Comparison of ENCODE assay signal across 9 mouse cellular contexts in the genomic region with DNA sequence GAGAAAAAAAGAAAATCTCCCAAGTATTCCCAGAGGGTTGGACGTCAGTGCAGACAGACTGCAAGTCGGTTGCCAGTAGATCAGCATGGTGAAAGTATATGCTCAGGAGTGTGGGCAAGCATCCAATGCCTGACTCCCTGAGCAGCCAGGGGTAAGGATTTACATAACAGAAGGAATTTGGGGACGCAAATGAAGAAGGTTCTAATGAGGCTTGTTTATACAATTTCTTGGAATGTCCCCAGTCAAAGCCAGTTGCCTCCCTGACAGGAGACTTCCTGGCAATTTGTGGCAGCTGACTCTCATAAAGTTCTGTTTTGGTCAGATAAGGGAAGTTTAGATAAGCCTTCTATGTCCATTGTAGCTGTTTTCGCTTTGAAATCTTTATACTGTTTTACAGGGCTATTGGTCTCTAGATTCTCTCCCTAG. TPM values are rescaled to one million over a fixed set of nuclear protein-coding genes. Genes with fewer than 3 reads are reported as not detected.
A peak's percentile ranks its signal among the peaks of the same experiment; 100 is the strongest.
DNase-seq lines count a peak whose midpoint lies in the region; ATAC-seq and TF ChIP-seq lines count a peak whose summit lies in the region.
"Had no signal": no experiment of that assay in that cellular context is flagged by ENCODE, and none has a peak within 500 bp of the region (broad histone marks: within the 10 kb centered on the region; RNA-seq: fewer than 3 reads in every experiment).

No protein-coding gene starts in this region.

- peaks cover 7% of the 10 kb centered on the region for H3K4me1 ChIP-seq in intestine, postnatal 0 days (replicated peaks; ENCODE audit: control insufficient read depth, insufficient read depth, low read length)
- H3K4me1 ChIP-seq in liver, embryonic 11.5 days (replicated peaks; ENCODE audit: control insufficient read depth, insufficient read depth, low read length), result peaks cover 7% of the 10 kb centered on the region

- no peak overlapping the region; the same call in 1 of the 2 replicates for H3K4me2 ChIP-seq in intestine, postnatal 0 days (replicated peaks; ENCODE audit: low read depth)
- peak overlapping the region; percentile 25 for H3K4me2 ChIP-seq in myocyte (ENCODE audit: low read depth)
- H3K4me2 ChIP-seq in liver, embryonic 11.5 days, result no peak overlapping the region

- no peak for TF ChIP-seq CTCF in intestine, postnatal 0 days (IDR thresholded peaks at IDR 0.05; ENCODE audit: low read depth)

- TF ChIP-seq POLR2A in myocyte (IDR thresholded peaks at IDR 0.05; ENCODE audit: insufficient read length, low read depth), result no peak

- H3K4me3 ChIP-seq in intestine, postnatal 0 days (ENCODE audit: low read depth, low read length), result no peak overlapping the region
- no peak overlapping the region for H3K4me3 ChIP-seq in myocyte
- H3K4me3 ChIP-seq in liver, embryonic 11.5 days (ENCODE audit: low read depth, low read length), result no peak overlapping the region

- H3K9ac ChIP-seq in intestine, postnatal 0 days (ENCODE audit: low read depth, low read length), result no peak overlapping the region
- H3K9ac ChIP-seq in liver, embryonic 11.5 days (ENCODE audit: low read depth, low read length), result no peak overlapping the region

- H3K27me3 ChIP-seq in intestine, postnatal 0 days (replicated peaks; ENCODE audit: control insufficient read depth, insufficient read depth, low read length), result no peaks in the 10 kb centered on the region
- H3K27me3 ChIP-seq in myocyte (ENCODE audit: control insufficient read depth, insufficient read depth, insufficient read length), result no peaks in the 10 kb centered on the region
- H3K27me3 ChIP-seq in liver, embryonic 11.5 days (replicated peaks; ENCODE audit: control insufficient read depth, insufficient read depth, low read length), result no peaks in the 10 kb centered on the region

- H3K36me3 ChIP-seq in intestine, postnatal 0 days (ENCODE audit: control insufficient read depth, insufficient read depth), result no peaks in the 10 kb centered on the region
- H3K36me3 ChIP-seq in myocyte (ENCODE audit: control insufficient read depth, insufficient read depth), result no peaks in the 10 kb centered on the region
- H3K36me3 ChIP-seq in liver, embryonic 11.5 days (ENCODE audit: control insufficient read depth, insufficient read depth, low read length), result no peaks in the 10 kb centered on the region

- H3K79me2 ChIP-seq in myocyte (ENCODE audit: control insufficient read depth, insufficient read depth), result no peaks in the 10 kb centered on the region

- H3K27ac ChIP-seq in intestine, postnatal 0 days (ENCODE audit: low read depth, low read length), result peak overlapping the region; percentile 73
- no peak overlapping the region for H3K27ac ChIP-seq in liver, embryonic 11.5 days (ENCODE audit: low read depth, low read length)
- H3K27ac ChIP-seq: macrophage had no signal

- H3ac ChIP-seq in myocyte (ENCODE audit: control insufficient read depth, insufficient read length), result no peak overlapping the region

- 8% methylated on average over 4 of the region's 4 CpGs for WGBS in intestine, postnatal 0 days
- 33% methylated on average over 4 of the region's 4 CpGs for WGBS in liver, embryonic 11.5 days

- DNase-seq in right cerebral cortex, adult 18-20 months, result peak; percentile 7
- DNase-seq in right cerebral cortex, postnatal 25 days, result no peak
- DNase-seq in cerebellum, adult 9-11 months, result peak; percentile 22
- no peak for DNase-seq in liver, embryonic 11.5 days (ENCODE audit: low spot score)
- DNase-seq in urinary bladder, postnatal 25 days (ENCODE audit: low spot score), result no peak
- DNase-seq in gastrocnemius, postnatal 4 days (ENCODE audit: low spot score in 2 of 2), result no peak

- H3K9me3 ChIP-seq in intestine, postnatal 0 days (ENCODE audit: control insufficient read depth), result no peaks in the 10 kb centered on the region
- H3K9me3 ChIP-seq in liver, embryonic 11.5 days (ENCODE audit: control insufficient read depth, low read length), result no peaks in the 10 kb centered on the region

- peak; percentile 56 for ATAC-seq in intestine, postnatal 0 days
- no peak for ATAC-seq in liver, embryonic 11.5 days (replicated peaks; ENCODE audit: low FRiP score)

TF ChIP-seq in myocyte, 11 proteins besides CTCF, POLR2A, EP300 and RAD21:
- TF ChIP-seq CEBPB (IDR thresholded peaks at IDR 0.05; ENCODE audit: insufficient read depth, poor library complexity, severe bottlenecking), result no peak
- TF ChIP-seq USF1 (IDR thresholded peaks at IDR 0.05; ENCODE audit: low read depth), result no peak
- TF ChIP-seq MYOD1 (IDR thresholded peaks at IDR 0.05; ENCODE audit: control insufficient read depth in 1 of 3, insufficient read length in 2 of 3, low read depth in 2 of 3), result no peak
- no peak for TF ChIP-seq TCF12 (IDR thresholded peaks at IDR 0.05; ENCODE audit: insufficient read depth, poor library complexity, severe bottlenecking)

RNA-seq across cellular contexts. Expression of a gene that starts 33.4 kb away (rescaled TPM):
- 21.1 and 22.0 TPM in 2 replicates for polyA plus RNA-seq in intestine, postnatal 0 days (2015; fragmentation: Nextera tagmentation; extraction: Ambion mirVana)
- polyA plus RNA-seq in myocyte (2012; fragmentation: generic; extraction: Trizol), result 8.1 TPM
- polyA plus RNA-seq in liver, embryonic 11.5 days (2014; fragmentation: Nextera tagmentation; extraction: Ambion mirVana), result 7.1 and 7.6 TPM in 2 replicates
- 10 to 100 TPM; 19.1 to 25.1 TPM for total RNA-seq in gastrocnemius, postnatal 4 days (2021)

Comparison
In these comparisons a context has a peak if more than half of its experiments do, and no peak if none do; other contexts are left out.
1. DNase-seq: peak in right cerebral cortex, adult 18-20 months (single experiment) and cerebellum, adult 9-11 months (single experiment); none in right cerebral cortex, postnatal 25 days (single experiment), liver, embryonic 11.5 days (single experiment), urinary bladder, postnatal 25 days (single experiment) and gastrocnemius, postnatal 4 days (0 of 2).